15 mouse cellular contexts compared by ENCODE assay signal in the genomic region with DNA sequence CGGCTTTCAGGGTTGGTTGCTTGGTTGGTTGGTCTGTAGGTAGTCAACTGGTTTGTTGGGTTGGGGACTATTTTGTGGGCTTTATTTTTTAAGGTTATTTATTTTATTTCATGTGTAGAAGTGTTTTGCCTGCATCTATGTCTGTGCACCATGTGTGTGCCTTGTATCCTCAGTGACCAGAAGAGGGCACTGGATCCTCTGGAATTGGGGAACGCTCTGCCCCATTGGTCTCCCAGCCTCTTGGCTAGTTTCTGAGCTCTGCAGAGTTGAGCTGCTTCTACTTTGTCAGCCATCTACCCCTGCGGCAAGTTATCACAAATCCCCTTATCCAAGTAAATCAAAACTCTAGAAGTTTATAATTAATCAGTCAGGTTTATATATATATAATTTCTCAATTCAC. TPM values are rescaled to one million over a fixed set of nuclear protein-coding genes. Genes with fewer than 3 reads are reported as not detected.
"Had no signal": no experiment of that assay in that cellular context is flagged by ENCODE, and none has a peak within 500 bp of the region (broad histone marks: within the 10 kb centered on the region; RNA-seq: fewer than 3 reads in every experiment).

No protein-coding gene starts in this region.

RNA-seq across cellular contexts. Expression of gene Olfr373, which starts 4.6 kb away (rescaled TPM):
- total RNA-seq: layer of hippocampus, postnatal 25 days; left cerebral cortex, adult 2 months; left cerebral cortex, postnatal 14 days; megakaryocyte progenitor cell, adult 5-6 weeks; midbrain, postnatal 0 days had no signal
- polyA plus RNA-seq: limb, embryonic 10.5 days; limb, embryonic 15.5 days; liver, embryonic 12.5 days; liver, postnatal 0 days; lung, embryonic 16.5 days; midbrain, postnatal 0 days; neural tube, embryonic 14.5 days; spleen, adult 2 months had no signal

RNA-seq across cellular contexts. Expression of gene Olfr374, which starts 19.2 kb away (rescaled TPM):
- total RNA-seq: layer of hippocampus, postnatal 25 days; left cerebral cortex, adult 2 months; left cerebral cortex, postnatal 14 days; megakaryocyte progenitor cell, adult 5-6 weeks; midbrain, postnatal 0 days had no signal
- polyA plus RNA-seq: limb, embryonic 10.5 days; liver, embryonic 12.5 days; liver, postnatal 0 days; lung, embryonic 16.5 days; midbrain, embryonic 13.5 days; midbrain, postnatal 0 days had no signal

RNA-seq across cellular contexts. Expression of gene Olfr372, which starts 46.6 kb away (rescaled TPM):
- total RNA-seq: layer of hippocampus, postnatal 25 days; left cerebral cortex, adult 2 months; left cerebral cortex, postnatal 14 days; megakaryocyte progenitor cell, adult 5-6 weeks; midbrain, postnatal 0 days had no signal
- polyA plus RNA-seq: kidney, embryonic 15.5 days; limb, embryonic 10.5 days; limb, embryonic 15.5 days; liver, embryonic 12.5 days; liver, postnatal 0 days; lung, embryonic 16.5 days; midbrain, embryonic 13.5 days; midbrain, postnatal 0 days; neural tube, embryonic 14.5 days; stomach, embryonic 16.5 days had no signal
